Mouse (Mus musculus): Measurements from ENCODE around the gene Mpig6b.

DNA sequence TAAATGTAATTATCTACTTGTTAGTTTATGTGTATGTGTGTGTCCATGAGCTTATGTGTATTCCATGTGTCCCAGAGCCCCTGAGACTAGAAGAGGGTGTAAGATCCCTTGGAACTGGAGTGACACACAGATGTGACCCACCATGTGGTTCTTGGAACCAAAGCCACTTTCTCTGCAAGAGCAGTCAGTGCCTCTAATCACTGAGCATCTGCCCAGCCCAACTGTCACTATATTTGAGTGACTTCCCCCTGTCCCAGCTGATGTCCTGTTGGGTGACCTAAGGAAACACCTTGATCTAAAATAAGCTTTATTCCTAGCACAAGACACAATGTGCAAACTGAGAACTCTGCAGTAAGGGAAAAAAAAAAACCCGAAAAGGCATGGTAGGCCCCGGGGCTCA, 37.7 kb downstream of the Mpig6b start:
- TF ChIP-seq CTCF (IDR thresholded peaks at IDR 0.05; ENCODE audit: low read depth, low read length) (no peak), POLR2A (IDR thresholded peaks at IDR 0.05; ENCODE audit: extremely low read depth, insufficient read depth, low read length) (no peak)
